Mouse (Mus musculus) lung, postnatal 36 days (tissue): Measurements from ENCODE around the gene Pde4d.
A peak's percentile ranks its signal among the peaks of the same experiment; 100 is the strongest.

Source experiments
- DNase-seq: peaks from one replicate; pipeline ENCODE4 v3.0.0; 2022; ENCODE audit warnings: mixed read lengths

Gene Pde4d

GRCm38 (mm10) chr13:109534709-109535284, 1085.0 kb downstream of the Pde4d start:
- no peak for DNase-seq

- DNase-seq = no peak
Observed at GRCm38 (mm10) chr13:109536636-109537035, 1086.9 kb downstream of the Pde4d start.

- DNase-seq = no peak
Observed at GRCm38 (mm10) chr13:109539371-109539770, 1089.6 kb downstream of the Pde4d start.

GRCm38 (mm10) chr13:109544646-109545045, 1094.9 kb downstream of the Pde4d start:
- DNase-seq = no peak

GRCm38 (mm10) chr13:109546337-109546736, 1096.6 kb downstream of the Pde4d start:
- DNase-seq = no peak

- DNase-seq = no peak
Observed at GRCm38 (mm10) chr13:109547006-109547587, 1097.3 kb downstream of the Pde4d start.

- peak; percentile 94 for DNase-seq
Observed at GRCm38 (mm10) chr13:109547700-109548099, 1098.0 kb downstream of the Pde4d start.

- peak; percentile 30 for DNase-seq
Observed at GRCm38 (mm10) chr13:109548263-109548662, 1098.5 kb downstream of the Pde4d start.

- no peak for DNase-seq
Observed at GRCm38 (mm10) chr13:109548771-109549555, 1099.2 kb downstream of the Pde4d start.

GRCm38 (mm10) chr13:109551836-109552235, 1102.1 kb downstream of the Pde4d start:
- DNase-seq = no peak

GRCm38 (mm10) chr13:109555513-109555912, 1105.8 kb downstream of the Pde4d start:
- DNase-seq = no peak

GRCm38 (mm10) chr13:109556853-109557252, 1107.1 kb downstream of the Pde4d start:
- no peak for DNase-seq

- DNase-seq = peak; percentile 67
Observed at GRCm38 (mm10) chr13:109558341-109559257, 1108.9 kb downstream of the Pde4d start.

GRCm38 (mm10) chr13:109560261-109560660, 1110.5 kb downstream of the Pde4d start:
- no peak for DNase-seq

GRCm38 (mm10) chr13:109568638-109569468, 1119.1 kb downstream of the Pde4d start:
- DNase-seq = no peak

GRCm38 (mm10) chr13:109569491-109569890, 1119.7 kb downstream of the Pde4d start:
- DNase-seq = no peak

- no peak for DNase-seq
Observed at GRCm38 (mm10) chr13:109576725-109577124, 1127.0 kb downstream of the Pde4d start.

GRCm38 (mm10) chr13:109577454-109577853, 1127.7 kb downstream of the Pde4d start:
- DNase-seq = no peak

- DNase-seq = no peak
Observed at GRCm38 (mm10) chr13:109577901-109578300, 1128.2 kb downstream of the Pde4d start.

GRCm38 (mm10) chr13:109581284-109582070, 1131.7 kb downstream of the Pde4d start:
- no peak for DNase-seq

- DNase-seq = no peak
Observed at GRCm38 (mm10) chr13:109590048-109590447, 1140.3 kb downstream of the Pde4d start.
